Mouse (Mus musculus): ENCODE measurements around the gene Dnm3.

The Dnm3 gene

GRCm38 (mm10) chr1:162162249-162162648, 315.6 kb downstream of the Dnm3 start:
- no peak for DNase-seq (ENCODE audit: low read depth)

DNA sequence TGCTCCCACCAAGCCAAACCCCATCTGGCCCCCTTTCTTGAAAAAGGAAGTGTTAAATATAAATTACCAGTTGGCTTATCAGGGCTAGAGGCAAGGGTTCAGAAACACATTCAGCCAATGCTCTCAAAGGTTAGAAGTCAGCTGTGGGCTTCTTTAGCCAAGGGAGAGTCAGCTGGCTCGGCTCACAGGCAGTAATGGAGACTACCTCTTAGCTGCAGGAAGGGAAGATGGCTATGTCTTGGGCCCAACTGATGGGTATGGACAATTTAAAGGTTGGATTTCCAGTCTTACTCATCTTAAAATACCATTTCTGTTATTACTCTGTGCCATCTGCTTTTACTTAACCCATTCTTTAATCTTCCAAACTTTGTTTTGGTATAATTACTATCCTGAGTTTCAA, 317.1 kb downstream of the Dnm3 start:
- DNase-seq (ENCODE audit: low read depth), result no peak

- DNase-seq (ENCODE audit: low read depth), result no peak
Observed at GRCm38 (mm10) chr1:162158486-162158885, 319.3 kb downstream of the Dnm3 start.

GRCm38 (mm10) chr1:162157659-162158058, 320.2 kb downstream of the Dnm3 start:
- DNase-seq (ENCODE audit: low read depth), result no peak

DNA sequence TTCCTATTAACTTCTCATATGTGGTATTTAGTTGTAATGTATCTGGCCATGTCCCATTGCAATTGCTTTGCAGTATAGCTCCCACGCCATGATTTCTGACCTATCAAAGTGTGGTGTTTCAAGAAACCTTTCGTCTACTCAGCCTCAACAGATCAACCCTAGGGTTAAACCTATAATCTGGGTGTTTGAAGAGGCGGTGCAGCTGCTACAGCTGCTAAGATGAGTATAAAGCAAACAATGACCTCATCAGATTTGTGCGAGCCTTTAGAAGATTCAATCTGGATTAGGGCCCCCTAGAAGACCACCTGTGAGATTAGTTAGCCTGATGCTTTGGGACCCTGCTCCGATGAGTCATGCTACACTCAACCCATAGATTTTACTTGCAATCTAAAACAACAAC, 321.0 kb downstream of the Dnm3 start:
- no peak for DNase-seq (ENCODE audit: low read depth)

- no peak for DNase-seq (ENCODE audit: low read depth)
Observed at GRCm38 (mm10) chr1:162155546-162155945, 322.3 kb downstream of the Dnm3 start.

DNA sequence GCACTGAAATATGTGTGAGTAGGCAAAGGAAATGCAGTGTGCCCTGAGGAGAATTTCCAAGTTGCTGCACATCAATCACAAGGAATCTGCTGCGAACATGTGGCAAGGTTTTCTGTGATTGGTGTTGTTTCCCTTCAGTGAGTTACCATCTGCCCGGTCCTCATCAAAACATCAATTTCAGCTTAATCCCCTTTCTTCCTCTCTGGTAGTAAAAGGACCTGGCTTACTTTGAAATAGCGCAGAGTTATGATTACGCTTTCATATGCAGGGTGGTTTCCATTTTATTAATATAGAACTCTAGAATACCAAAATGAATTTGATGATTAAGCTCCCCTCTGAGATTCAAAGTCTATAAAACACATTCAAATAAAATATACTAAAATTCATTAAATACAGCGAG, 324.7 kb downstream of the Dnm3 start:
- DNase-seq (ENCODE audit: low read depth), result no peak

DNA sequence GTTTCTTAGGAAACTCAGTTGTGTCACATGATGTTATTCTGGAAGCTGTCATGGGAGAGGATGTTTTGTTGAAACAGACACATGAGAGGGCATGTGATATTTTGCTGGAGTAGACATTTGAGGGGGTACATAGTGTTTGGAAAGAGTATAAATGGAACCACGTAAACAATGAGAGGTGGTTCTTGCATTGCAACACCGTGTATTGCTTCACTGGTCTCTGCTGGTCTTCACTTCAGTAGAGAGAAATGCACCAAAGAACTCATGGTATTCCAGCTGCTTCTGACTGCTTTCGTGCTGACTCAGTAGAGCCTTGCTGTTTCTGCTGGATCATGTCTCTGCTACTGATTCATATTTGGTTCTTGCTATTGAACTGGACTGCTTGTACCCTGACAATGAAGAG, 328.1 kb downstream of the Dnm3 start:
- no peak for DNase-seq (ENCODE audit: low read depth)

GRCm38 (mm10) chr1:162147554-162147953, 330.3 kb downstream of the Dnm3 start:
- DNase-seq (ENCODE audit: low read depth), result peak; percentile 8

GRCm38 (mm10) chr1:162145748-162146147, 332.1 kb downstream of the Dnm3 start:
- no peak for DNase-seq (ENCODE audit: low read depth)

DNA sequence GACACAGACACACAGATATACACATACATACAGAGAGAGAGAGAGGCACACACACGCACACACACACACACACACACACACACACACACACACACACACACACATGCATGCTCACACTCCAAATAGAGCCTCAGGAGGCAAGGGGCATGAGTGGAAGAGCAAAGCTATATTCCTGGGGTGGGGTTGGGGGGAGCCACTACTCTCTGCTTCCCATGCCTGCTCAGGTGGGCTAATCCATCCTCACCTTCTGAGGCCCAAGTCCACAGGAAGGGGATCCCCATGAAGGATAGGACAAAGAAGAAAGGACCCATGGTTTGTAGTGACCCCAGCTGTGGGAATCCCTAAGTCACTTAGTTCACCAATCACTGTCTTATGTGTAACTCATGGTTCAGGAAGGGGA, 332.8 kb downstream of the Dnm3 start:
- DNase-seq (ENCODE audit: low read depth), result no peak

GRCm38 (mm10) chr1:162143974-162144912, 333.6 kb downstream of the Dnm3 start:
- DNase-seq (ENCODE audit: low read depth), result no peak

DNA sequence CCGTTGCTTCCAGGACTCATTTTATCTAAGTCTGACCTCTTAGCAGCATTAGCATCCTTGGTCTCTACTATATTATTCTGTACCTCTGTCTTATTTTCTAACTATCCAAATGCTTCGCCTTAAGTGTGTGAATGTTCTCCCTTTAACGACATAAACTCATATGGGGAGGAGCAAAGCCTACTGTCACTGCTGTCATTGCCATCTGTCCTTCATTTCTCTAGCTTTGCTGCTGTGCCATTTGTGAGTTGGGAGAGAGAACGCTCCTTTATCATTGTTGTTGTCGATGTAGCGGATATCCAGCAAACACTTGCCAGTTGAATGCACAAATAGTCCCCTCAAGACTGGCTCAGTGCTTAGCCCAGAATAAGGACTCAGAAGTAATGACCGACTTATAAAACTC, 335.5 kb downstream of the Dnm3 start:
- DNase-seq (ENCODE audit: low read depth), result no peak

DNA sequence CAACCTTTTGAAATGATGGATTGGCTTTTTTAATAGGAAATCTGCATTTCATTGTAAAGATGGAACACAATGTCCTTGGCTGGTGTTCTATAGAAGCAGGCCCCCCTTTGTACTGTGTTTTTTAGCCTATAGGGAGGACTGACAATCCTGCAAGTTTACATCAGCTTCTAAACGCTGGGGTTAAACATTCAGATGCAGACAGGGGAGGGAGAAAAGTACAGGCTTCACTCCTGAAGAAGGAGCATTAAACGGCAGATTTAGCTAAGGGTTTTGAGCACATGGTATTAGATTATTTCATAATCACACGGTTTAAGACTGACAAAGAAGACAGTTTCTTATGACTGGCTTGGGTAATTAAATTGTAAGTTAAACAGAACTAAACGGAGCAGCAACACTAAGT, 341.5 kb downstream of the Dnm3 start:
- no peak for DNase-seq (ENCODE audit: low read depth)

- DNase-seq (ENCODE audit: low read depth), result no peak
Observed at GRCm38 (mm10) chr1:162135451-162136213, 342.2 kb downstream of the Dnm3 start.

DNA sequence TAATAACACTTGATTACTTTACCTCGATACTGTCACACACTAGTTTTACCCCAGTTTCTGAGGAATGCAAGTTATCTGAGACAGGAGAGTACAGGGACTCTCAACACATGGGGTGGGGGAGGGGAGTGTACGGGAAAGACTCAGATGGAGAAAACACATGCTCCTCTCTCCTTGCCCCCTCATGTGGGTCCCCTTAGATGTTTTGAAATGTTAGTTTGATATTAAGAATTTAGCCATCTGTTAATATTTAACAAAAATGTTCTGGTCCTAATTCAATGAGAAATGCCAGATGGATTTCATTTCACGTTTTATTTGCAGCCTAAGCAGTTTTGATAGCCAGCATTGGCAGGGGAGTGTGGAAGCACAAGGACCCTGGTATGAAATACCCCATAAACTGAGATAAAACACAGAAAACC, 343.2 kb downstream of the Dnm3 start:
- no peak for DNase-seq (ENCODE audit: low read depth)

DNA sequence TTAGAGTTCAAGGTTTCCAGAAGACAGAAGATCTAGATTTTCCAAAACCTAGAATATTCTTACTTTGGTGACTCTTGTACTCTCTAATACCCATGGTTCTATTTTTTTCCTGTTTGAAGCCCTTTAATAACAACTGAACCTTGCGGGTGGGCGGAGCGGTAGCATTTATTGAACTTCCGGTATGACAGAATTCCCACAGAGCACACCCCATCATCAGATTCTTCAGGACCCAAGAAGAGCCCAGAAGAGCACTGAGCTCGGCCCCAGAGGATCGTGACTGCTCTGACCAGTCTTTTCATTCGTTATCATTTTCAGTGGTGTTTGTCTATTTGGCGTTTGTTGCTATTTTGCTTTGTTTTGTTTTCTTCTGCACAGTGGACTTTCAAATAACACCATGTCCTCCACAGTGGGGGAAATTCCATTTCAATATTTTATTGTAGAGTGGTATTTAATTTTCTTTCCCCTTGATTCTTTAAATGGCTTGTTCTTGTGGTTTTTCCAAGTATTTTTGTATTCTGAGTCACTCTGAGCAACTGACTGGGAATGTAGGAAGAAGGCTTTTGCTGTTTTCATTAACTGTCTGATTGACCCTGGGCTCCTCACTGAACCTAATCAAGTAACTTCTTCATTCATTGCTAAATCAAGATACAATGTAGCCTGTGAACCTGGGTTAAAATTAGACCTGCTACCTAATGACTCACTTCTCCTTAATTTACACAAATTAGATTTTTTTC, 344.8 kb downstream of the Dnm3 start:
- no peak for DNase-seq (ENCODE audit: low read depth)

GRCm38 (mm10) chr1:162126856-162127792, 350.7 kb downstream of the Dnm3 start:
- DNase-seq (ENCODE audit: low read depth), result no peak

DNA sequence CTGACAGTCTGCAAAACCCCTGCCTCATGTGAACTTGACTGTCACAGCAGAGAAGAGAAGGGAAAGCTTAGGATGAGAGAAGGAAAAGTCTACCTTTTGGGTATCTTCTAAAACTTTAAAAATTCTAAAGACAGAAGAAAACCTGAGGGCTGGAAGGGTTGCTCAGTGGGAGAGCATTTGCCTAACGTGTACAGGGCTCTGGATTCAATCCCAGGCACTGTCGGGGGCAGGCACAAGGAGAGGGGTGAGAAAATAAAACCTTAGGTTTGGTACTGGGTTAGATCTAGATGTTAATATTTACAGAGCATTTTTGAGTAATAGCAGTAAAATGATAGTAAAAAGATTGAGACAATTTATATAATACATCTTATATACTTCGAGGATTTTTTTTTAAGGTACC, 353.4 kb downstream of the Dnm3 start:
- DNase-seq (ENCODE audit: low read depth), result no peak

DNA sequence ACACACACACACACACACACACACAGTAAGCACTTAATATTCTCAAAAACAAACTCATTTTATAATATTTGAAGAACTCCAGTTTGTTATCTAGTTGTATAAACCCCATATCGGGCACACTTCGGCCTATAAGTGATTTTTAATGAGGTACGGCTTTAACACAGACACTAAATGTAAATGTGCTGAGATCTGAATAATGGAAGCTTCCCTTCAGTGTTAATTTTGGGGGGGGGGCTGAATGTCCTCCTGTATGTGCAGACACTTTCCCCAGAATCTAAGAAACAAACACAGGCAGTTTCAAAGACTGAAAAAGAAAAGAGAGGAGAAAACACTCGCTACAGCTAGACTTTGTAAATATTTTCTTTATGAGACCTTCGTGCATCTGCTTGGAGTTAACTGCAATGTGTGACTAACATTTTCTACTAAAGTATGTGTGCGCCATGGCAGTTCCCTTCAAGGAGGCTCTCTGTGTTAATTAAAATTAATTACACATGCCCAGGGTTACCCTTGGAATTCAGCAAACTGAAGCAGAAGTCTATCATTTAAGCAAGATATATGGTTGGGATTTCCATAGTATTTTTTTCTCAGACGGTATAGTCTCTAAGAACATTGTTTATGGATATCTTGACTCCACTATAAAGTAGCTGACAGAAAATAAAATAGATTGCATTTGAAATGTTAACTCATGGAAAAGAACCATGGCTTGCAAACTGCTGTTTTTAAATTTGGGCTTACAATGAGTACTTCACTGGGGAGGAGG, 356.2 kb downstream of the Dnm3 start:
- DNase-seq (ENCODE audit: low read depth), result no peak

GRCm38 (mm10) chr1:162109437-162109813, 368.4 kb downstream of the Dnm3 start:
- no peak for DNase-seq (ENCODE audit: low read depth)
